Comparison of ENCODE assay signal across 11 mouse cellular contexts in genomic region chr6:140148138-140148537, GRCm38 (mm10).
DNase-seq lines count a peak whose midpoint lies in the region; ATAC-seq and TF ChIP-seq lines count a peak whose summit lies in the region.
"Had no signal": no experiment of that assay in that cellular context is flagged by ENCODE, and none has a peak within 500 bp of the region (broad histone marks: within the 10 kb centered on the region; RNA-seq: fewer than 3 reads in every experiment).

No protein-coding gene starts in this region.

- DNase-seq in kidney, adult 8-10 months, result no peak
- DNase-seq in MN1 (ENCODE audit: low spot score), result peak; percentile 21
- DNase-seq in forebrain, embryonic 14.5 days (ENCODE audit: low spot score), result peak; percentile 24
- no peak for DNase-seq in right cerebral cortex, postnatal 4 days
- DNase-seq in spleen, postnatal 4 days (ENCODE audit: low spot score in 2 of 2), result no peak
- no peak for DNase-seq in ovary, postnatal 14 days (ENCODE audit: low spot score)
- DNase-seq: lung, embryonic 14.5 days; thymus, postnatal 36 days had no signal

- ATAC-seq in kidney, embryonic 15.5 days (replicated peaks; ENCODE audit: low FRiP score), result peak; percentile 78
- ATAC-seq in forebrain, embryonic 14.5 days, result peak; percentile 79
- 0 out of 2 replicates have a peak, but pooled peaks have one; percentile 3 for ATAC-seq in intestine, postnatal 0 days

- 26% methylated on average over 3 of the region's 3 CpGs for WGBS in kidney, embryonic 15.5 days
- 43% methylated on average over 3 of the region's 3 CpGs for WGBS in forebrain, embryonic 14.5 days
- WGBS in intestine, postnatal 0 days, result 48% methylated on average over 3 of the region's 3 CpGs

- H3K4me1 ChIP-seq in kidney, embryonic 15.5 days, result peaks cover 13% of the 10 kb centered on the region
- H3K4me1 ChIP-seq in forebrain, embryonic 14.5 days (ENCODE audit: control insufficient read depth, insufficient read depth, low read length), result no peaks in the 10 kb centered on the region
- no peaks in the 10 kb centered on the region; the same call in 1 of the 2 replicates for H3K4me1 ChIP-seq in intestine, postnatal 0 days (replicated peaks; ENCODE audit: control insufficient read depth, insufficient read depth, low read length)

- H3K27ac ChIP-seq in kidney, embryonic 15.5 days, result peak overlapping the region; percentile 59
- H3K27ac ChIP-seq in forebrain, embryonic 14.5 days (ENCODE audit: low read depth, low read length), result no peak overlapping the region
- no peak overlapping the region for H3K27ac ChIP-seq in intestine, postnatal 0 days (ENCODE audit: low read depth, low read length)
- H3K27ac ChIP-seq: limb, embryonic 12.5 days had no signal

- no peak overlapping the region for H3K4me3 ChIP-seq in kidney, embryonic 15.5 days (replicated peaks)
- H3K4me3 ChIP-seq in forebrain, embryonic 14.5 days (ENCODE audit: low read depth, low read length), result no peak overlapping the region
- H3K4me3 ChIP-seq in intestine, postnatal 0 days (ENCODE audit: low read depth, low read length), result no peak overlapping the region
- H3K4me3 ChIP-seq: limb, embryonic 12.5 days had no signal

- no peak overlapping the region for H3K9ac ChIP-seq in kidney, embryonic 15.5 days
- no peak overlapping the region for H3K9ac ChIP-seq in forebrain, embryonic 14.5 days (ENCODE audit: low read length)
- no peak overlapping the region for H3K9ac ChIP-seq in intestine, postnatal 0 days (ENCODE audit: low read depth, low read length)
- H3K9ac ChIP-seq: limb, embryonic 12.5 days; lung, embryonic 14.5 days had no signal

- no peak overlapping the region for H3K4me2 ChIP-seq in kidney, embryonic 15.5 days
- no peak overlapping the region for H3K4me2 ChIP-seq in forebrain, embryonic 14.5 days (ENCODE audit: low read length)
- H3K4me2 ChIP-seq in intestine, postnatal 0 days (replicated peaks; ENCODE audit: low read depth), result no peak overlapping the region
- H3K4me2 ChIP-seq: limb, embryonic 12.5 days; lung, embryonic 14.5 days had no signal

- H3K9me3 ChIP-seq in kidney, embryonic 15.5 days (replicated peaks), result no peaks in the 10 kb centered on the region
- no peaks in the 10 kb centered on the region for H3K9me3 ChIP-seq in forebrain, embryonic 14.5 days (replicated peaks; ENCODE audit: control insufficient read depth, low read length)
- H3K9me3 ChIP-seq in intestine, postnatal 0 days (ENCODE audit: control insufficient read depth), result no peaks in the 10 kb centered on the region
- H3K9me3 ChIP-seq: limb, embryonic 12.5 days had no signal

- no peaks in the 10 kb centered on the region for H3K36me3 ChIP-seq in kidney, embryonic 15.5 days
- H3K36me3 ChIP-seq in forebrain, embryonic 14.5 days (ENCODE audit: control insufficient read depth, insufficient read depth, low read length), result no peaks in the 10 kb centered on the region
- no peaks in the 10 kb centered on the region for H3K36me3 ChIP-seq in intestine, postnatal 0 days (ENCODE audit: control insufficient read depth, insufficient read depth)
- H3K36me3 ChIP-seq: limb, embryonic 12.5 days had no signal

- no peak for TF ChIP-seq CTCF in intestine, postnatal 0 days (IDR thresholded peaks at IDR 0.05; ENCODE audit: low read depth)

- no peaks in the 10 kb centered on the region for H3K27me3 ChIP-seq in kidney, embryonic 15.5 days
- no peaks in the 10 kb centered on the region for H3K27me3 ChIP-seq in forebrain, embryonic 14.5 days (replicated peaks; ENCODE audit: control insufficient read depth, insufficient read depth, low read length)
- H3K27me3 ChIP-seq in intestine, postnatal 0 days (replicated peaks; ENCODE audit: control insufficient read depth, insufficient read depth, low read length), result no peaks in the 10 kb centered on the region
- H3K27me3 ChIP-seq: limb, embryonic 12.5 days had no signal

Comparison
In these comparisons a context has a peak if more than half of its experiments do, and no peak if none do; other contexts are left out.
1. ATAC-seq: peak in every context shown above with its lines; median percentile 79 in forebrain, embryonic 14.5 days; 78 in kidney, embryonic 15.5 days; 3 in intestine, postnatal 0 days.
2. DNase-seq: peak in MN1 (single experiment) and forebrain, embryonic 14.5 days (single experiment); none in kidney, adult 8-10 months (0 of 2), right cerebral cortex, postnatal 4 days (single experiment), spleen, postnatal 4 days (0 of 2) and ovary, postnatal 14 days (single experiment).